Mouse (Mus musculus) ES-E14 (cell line): ENCODE measurements at regions not wholly inside any gene's neighbourhood (a gene's known extent, or its start where the extent isn't known, plus 50 kb on each side); places are given as distances from the start of the nearest gene placed in this dataset.

Experiments used
- HCFC1 ChIP-seq: IDR thresholded peaks from 2 replicates; pipeline ENCODE4 v1.6.1; 2012; ENCODE audit warnings: low read length, inconsistent platforms, borderline replicate concordance; ENCODE audit not compliant: insufficient read depth
- MAFK ChIP-seq: IDR thresholded peaks from 2 replicates; pipeline ENCODE4 v1.6.1; 2014; ENCODE audit warnings: mild to moderate bottlenecking, low read depth, low read length, inconsistent platforms; ENCODE audit not compliant: insufficient read depth

DNA sequence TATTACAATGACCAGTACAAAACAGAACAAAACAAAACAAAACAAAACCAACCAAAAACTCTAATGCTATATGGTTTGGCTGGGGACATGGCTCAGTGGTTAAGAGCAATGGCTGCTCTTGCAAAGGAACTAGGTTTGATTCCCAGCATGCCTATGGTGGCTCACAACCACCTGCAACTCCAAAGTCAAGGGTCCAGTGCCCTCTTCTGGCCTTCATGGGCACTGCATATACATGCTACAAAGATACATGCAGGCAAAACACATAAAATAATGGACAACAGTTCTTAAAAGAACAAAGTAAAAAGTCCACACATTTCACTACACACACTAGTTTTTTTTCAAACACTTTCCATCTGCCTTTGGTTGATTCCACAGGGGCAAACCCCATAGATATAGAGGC is 169.7 kb upstream of the Mocs1 start:
- TF ChIP-seq HCFC1: no peak
- no peak for TF ChIP-seq MAFK
